9 mouse cellular contexts compared by ENCODE assay signal in genomic region chr5:35901226-35901809, GRCm38 (mm10). TPM values are rescaled to one million over a fixed set of nuclear protein-coding genes. Genes with fewer than 3 reads are reported as not detected.
A peak's percentile ranks its signal among the peaks of the same experiment; 100 is the strongest.
DNase-seq lines count a peak whose midpoint lies in the region; ATAC-seq and TF ChIP-seq lines count a peak whose summit lies in the region.
"Had no signal": no experiment of that assay in that cellular context is flagged by ENCODE, and none has a peak within 500 bp of the region (broad histone marks: within the 10 kb centered on the region; RNA-seq: fewer than 3 reads in every experiment).

No protein-coding gene starts in this region.

- DNase-seq in kidney, adult 2 months: no peak
- DNase-seq in kidney, adult 18-20 months: no peak
- DNase-seq in embryonic facial prominence, embryonic 10.5 days (ENCODE audit: low spot score): peak; percentile 42
- no peak for DNase-seq in gastrocnemius, postnatal 36 days
- no peak for DNase-seq in thymus, postnatal 36 days
- DNase-seq in adrenal gland, adult 18-20 months (ENCODE audit: low spot score in 2 of 2): no peak
- DNase-seq: cerebellum, adult 9-10 months had no signal

- no peaks in the 10 kb centered on the region for H3K9me3 ChIP-seq in embryonic facial prominence, embryonic 10.5 days
- H3K9me3 ChIP-seq in intestine, postnatal 0 days (ENCODE audit: control insufficient read depth): no peaks in the 10 kb centered on the region
- H3K9me3 ChIP-seq in midbrain, embryonic 15.5 days: no peaks in the 10 kb centered on the region

- TF ChIP-seq POLR2A in kidney, adult 2 months (IDR thresholded peaks at IDR 0.05; ENCODE audit: low read depth, low read length): no peak

- peak; percentile 4; the same call in 1 of the 2 replicates for ATAC-seq in intestine, postnatal 0 days
- 0 out of 2 replicates have a peak, but pooled peaks have one; percentile 35 for ATAC-seq in midbrain, embryonic 15.5 days (replicated peaks)

- H3K9ac ChIP-seq in intestine, postnatal 0 days (ENCODE audit: low read depth, low read length): no peak overlapping the region
- no peak overlapping the region for H3K9ac ChIP-seq in midbrain, embryonic 15.5 days

- intact Hi-C loops in gastrocnemius, postnatal 36 days (cut with DNase I): no loop called here

- 41% methylated on average over 12 of the region's 12 CpGs for WGBS in kidney, adult 2 months
- 45% methylated on average over 12 of the region's 12 CpGs for WGBS in embryonic facial prominence, embryonic 10.5 days
- 41% methylated on average over 12 of the region's 12 CpGs for WGBS in intestine, postnatal 0 days
- WGBS in midbrain, embryonic 15.5 days: 42% methylated on average over 12 of the region's 12 CpGs

- no peak for TF ChIP-seq CTCF in kidney, adult 2 months (conservative IDR thresholded peaks at IDR 0.05; ENCODE audit: insufficient read depth, insufficient read length, low read depth, low read length)
- no peak for TF ChIP-seq CTCF in intestine, postnatal 0 days (IDR thresholded peaks at IDR 0.05; ENCODE audit: low read depth)

- peaks cover 25% of the 10 kb centered on the region; the same call in 1 of the 2 replicates for H3K4me1 ChIP-seq in kidney, adult 2 months (ENCODE audit: control insufficient read depth, insufficient read depth, low read length)
- H3K4me1 ChIP-seq in embryonic facial prominence, embryonic 10.5 days: peaks cover 77% of the 10 kb centered on the region
- no peaks in the 10 kb centered on the region for H3K4me1 ChIP-seq in intestine, postnatal 0 days (replicated peaks; ENCODE audit: control insufficient read depth, insufficient read depth, low read length)
- H3K4me1 ChIP-seq in midbrain, embryonic 15.5 days: peaks cover 67% of the 10 kb centered on the region

- H3K27me3 ChIP-seq in kidney, adult 2 months (replicated peaks; ENCODE audit: control insufficient read depth, insufficient read depth, low read length): no peaks in the 10 kb centered on the region
- no peaks in the 10 kb centered on the region for H3K27me3 ChIP-seq in embryonic facial prominence, embryonic 10.5 days (replicated peaks; ENCODE audit: low read depth, poor library complexity, severe bottlenecking)
- no peaks in the 10 kb centered on the region for H3K27me3 ChIP-seq in intestine, postnatal 0 days (replicated peaks; ENCODE audit: control insufficient read depth, insufficient read depth, low read length)
- no peaks in the 10 kb centered on the region for H3K27me3 ChIP-seq in midbrain, embryonic 15.5 days (replicated peaks)

- H3K27ac ChIP-seq in kidney, adult 2 months (ENCODE audit: insufficient read depth, low read depth, low read length): peak overlapping the region; percentile 34; the same call in 1 of the 2 replicates
- peak overlapping the region; percentile 71 for H3K27ac ChIP-seq in embryonic facial prominence, embryonic 10.5 days (replicated peaks)
- no peak overlapping the region for H3K27ac ChIP-seq in intestine, postnatal 0 days (ENCODE audit: low read depth, low read length)
- no peak overlapping the region for H3K27ac ChIP-seq in midbrain, embryonic 15.5 days

- no peak overlapping the region for H3K4me3 ChIP-seq in kidney, adult 2 months (ENCODE audit: insufficient read depth, low read depth, low read length)
- H3K4me3 ChIP-seq in embryonic facial prominence, embryonic 10.5 days: peak overlapping the region; percentile 34
- H3K4me3 ChIP-seq in intestine, postnatal 0 days (ENCODE audit: low read depth, low read length): no peak overlapping the region
- no peak overlapping the region for H3K4me3 ChIP-seq in midbrain, embryonic 15.5 days

- H3K4me2 ChIP-seq in intestine, postnatal 0 days (replicated peaks; ENCODE audit: low read depth): no peak overlapping the region; the same call in 1 of the 2 replicates
- peak overlapping the region; percentile 12; the same call in 1 of the 2 replicates for H3K4me2 ChIP-seq in midbrain, embryonic 15.5 days

- H3K36me3 ChIP-seq in kidney, adult 2 months (ENCODE audit: control insufficient read depth, insufficient read depth, low read length): no peaks in the 10 kb centered on the region
- peaks cover 15% of the 10 kb centered on the region; the same call in 1 of the 2 replicates for H3K36me3 ChIP-seq in embryonic facial prominence, embryonic 10.5 days (replicated peaks)
- H3K36me3 ChIP-seq in intestine, postnatal 0 days (ENCODE audit: control insufficient read depth, insufficient read depth): no peaks in the 10 kb centered on the region
- no peaks in the 10 kb centered on the region for H3K36me3 ChIP-seq in midbrain, embryonic 15.5 days (replicated peaks)

RNA-seq across cellular contexts. Expression of gene Afap1, which starts 8.2 kb away (rescaled TPM):
- polyA plus RNA-seq in kidney, adult 2 months (2012; rRNA removed): 17.2 and 19.7 TPM in 2 replicates
- 26.6 and 26.8 TPM in 2 replicates for polyA plus RNA-seq in embryonic facial prominence, embryonic 10.5 days (2016; fragmentation: Nextera tagmentation; extraction: Ambion mirVana)
- 7.9 and 8.1 TPM in 2 replicates for polyA plus RNA-seq in intestine, postnatal 0 days (2015; fragmentation: Nextera tagmentation; extraction: Ambion mirVana)
- 71.1 and 76.9 TPM in 2 replicates for polyA plus RNA-seq in midbrain, embryonic 15.5 days (2015; fragmentation: Nextera tagmentation; extraction: Ambion mirVana)
- total RNA-seq in gastrocnemius, postnatal 36 days (2021): 1 to 10 TPM; 6.3 to 6.9 TPM
- 10 to 100 TPM; 15.3 to 33.0 TPM for total RNA-seq in adrenal gland, adult 18-20 months (2021)

Comparison
In these comparisons a context has a peak if more than half of its experiments do, and no peak if none do; other contexts are left out.
1. H3K27ac ChIP-seq: peak in kidney, adult 2 months (single experiment) and embryonic facial prominence, embryonic 10.5 days (single experiment); none in intestine, postnatal 0 days (single experiment) and midbrain, embryonic 15.5 days (single experiment).